Mouse (Mus musculus) stomach, embryonic 15.5 days (tissue): Measurements from ENCODE around the gene Mdc1. TPM values are rescaled to one million over a fixed set of nuclear protein-coding genes. Genes with fewer than 3 reads are reported as not detected.

Source experiments
- ATAC-seq: fragments of 200-750 bp; cut with Nextera tagmentation; 2 replicates; pipeline ENCODE4 v1.8.0; 2017; ENCODE audit warnings: low read depth, moderate number of reproducible peaks, moderate TSS enrichment; ENCODE audit not compliant: insufficient read depth, low FRiP score
- H3K27ac ChIP-seq: fragments of 300-500 bp; sonication (generic); 2 replicates; pipeline ENCODE4 v1.5.1; 2015; ENCODE audit warnings: mild to moderate bottlenecking, inconsistent platforms
- H3K27me3 ChIP-seq: fragments of 300-500 bp; sonication (generic); replicated peaks from 2 replicates; pipeline ENCODE4 v1.6.1; 2015; ENCODE audit warnings: inconsistent platforms
- H3K36me3 ChIP-seq: fragments of 300-500 bp; sonication (generic); 2 replicates; pipeline ENCODE4 v1.6.1; 2015; ENCODE audit warnings: inconsistent platforms
- H3K4me1 ChIP-seq: fragments of 300-500 bp; sonication (generic); 2 replicates; pipeline ENCODE4 v1.6.1; 2015; ENCODE audit warnings: inconsistent platforms
- H3K4me2 ChIP-seq: fragments of 300-500 bp; sonication (generic); 2 replicates; pipeline ENCODE4 v1.6.1; 2015; ENCODE audit warnings: mild to moderate bottlenecking, inconsistent platforms
- H3K4me3 ChIP-seq: fragments of 300-500 bp; sonication (generic); replicated peaks from 2 replicates; pipeline ENCODE4 v1.5.1; 2015; ENCODE audit warnings: inconsistent platforms
- H3K9ac ChIP-seq: fragments of 300-500 bp; sonication (generic); 2 replicates; pipeline ENCODE4 v1.6.1; 2015; ENCODE audit warnings: inconsistent platforms
- H3K9me3 ChIP-seq: fragments of 300-500 bp; sonication (generic); 2 replicates; pipeline ENCODE4 v1.6.1; 2016; ENCODE audit warnings: inconsistent platforms
- WGBS: fragments of 180-500 bp; shearing (Covaris S2); methylation state at CpG from one replicate; pipeline ENCODE4 v1.1.7; 2015; 5-methylcytosine and 5-hydroxymethylcytosine counted together
- polyA plus RNA-seq: library from polyadenylated mRNA; unstranded; fragments of >200 nt; fragmentation: Nextera tagmentation; extraction: Ambion mirVana; gene quantifications from 2 replicates; pipeline ENCODE4 v1.2.1, GENCODE M21; 2015

Mdc1 gene
- polyA plus RNA-seq, 1 experiment from 2014 or later, result 15.2 TPM

- Histone ChIP-seq H3K27me3 (no peaks in the 10 kb centered on the region), H3K9me3 (no peaks in the 10 kb centered on the region), H3K36me3 (0 out of 2 replicates have a peak, but pooled peaks cover 2% of the 10 kb centered on the region), H3K27ac (peak overlapping the region; percentile 98), H3K9ac (no peak overlapping the region), H3K4me2 (peak overlapping the region; percentile 93), H3K4me3 (peak overlapping the region; percentile 57), H3K4me1 (peaks cover 37% of the 10 kb centered on the region)
- 64% methylated on average over 8 of the region's 8 CpGs for whole genome bisulfite sequencing
- ATAC-seq, result no peak
These were observed 29.8 kb downstream of the Mdc1 start for GRCm38 (mm10) chr17:35870884-35871696.

- H3K27me3 ChIP-seq, result no peaks in the 10 kb centered on the region
- 0 out of 2 replicates have a peak, but pooled peaks have one; percentile 50 for ATAC-seq
- H3K4me2 ChIP-seq, result no peak overlapping the region
- 26% methylated on average over 21 of the region's 21 CpGs for WGBS
- 0 out of 2 replicates have a peak, but pooled peaks cover 3% of the 10 kb centered on the region for H3K36me3 ChIP-seq
- peak overlapping the region; percentile 27; the same call in 1 of the 2 replicates for H3K27ac ChIP-seq
- H3K9ac ChIP-seq, result no peak overlapping the region
- no peak overlapping the region for H3K4me3 ChIP-seq
- peaks cover 24% of the 10 kb centered on the region for H3K4me1 ChIP-seq
- no peaks in the 10 kb centered on the region for H3K9me3 ChIP-seq
These were observed 32.6 kb downstream of the Mdc1 start for GRCm38 (mm10) chr17:35873774-35874519.

GRCm38 (mm10) chr17:35874721-35875120, 33.4 kb downstream of the Mdc1 start:
- no peak overlapping the region for H3K4me3 ChIP-seq
- H3K9me3 ChIP-seq, result no peaks in the 10 kb centered on the region
- H3K27ac ChIP-seq, result no peak overlapping the region
- H3K4me1 ChIP-seq, result peaks cover 18% of the 10 kb centered on the region
- no peak for ATAC-seq
- WGBS, result 84% methylated on average over 6 of the region's 6 CpGs
- 0 out of 2 replicates have a peak, but pooled peaks cover 3% of the 10 kb centered on the region for H3K36me3 ChIP-seq
- H3K4me2 ChIP-seq, result no peak overlapping the region
- H3K27me3 ChIP-seq, result no peaks in the 10 kb centered on the region
- no peak overlapping the region for H3K9ac ChIP-seq

GRCm38 (mm10) chr17:35879245-35880057, 38.1 kb downstream of the Mdc1 start, which contains the start of gene Dhx16:
Gene Dhx16 (plus strand): TSS chr17:35879819.
- Histone ChIP-seq H3K9ac (peak within 1 kb of the TSS; percentile 88), H3K27me3 (no peaks in the 10 kb centered on the region), H3K36me3 (peaks cover 28% of the 10 kb centered on the region), H3K27ac (peak within 1 kb of the TSS; percentile 71), H3K9me3 (no peaks in the 10 kb centered on the region), H3K4me3 (peak within 1 kb of the TSS; percentile 85), H3K4me2 (peak within 1 kb of the TSS; percentile 64), H3K4me1 (0 out of 2 replicates have a peak, but pooled peaks cover 9% of the 10 kb centered on the region)
- 5% methylated on average over 66 of the region's 66 CpGs for WGBS
- ATAC-seq, result peak; percentile 93

- Histone ChIP-seq H3K9ac (no peak overlapping the region), H3K4me1 (0 out of 2 replicates have a peak, but pooled peaks cover 9% of the 10 kb centered on the region), H3K27me3 (no peaks in the 10 kb centered on the region), H3K4me3 (no peak overlapping the region), H3K27ac (no peak overlapping the region), H3K9me3 (no peaks in the 10 kb centered on the region), H3K36me3 (peaks cover 45% of the 10 kb centered on the region), H3K4me2 (no peak overlapping the region)
- no peak for ATAC-seq
- WGBS, result 90% methylated on average over 17 of the region's 17 CpGs
These were observed 41.6 kb downstream of the Mdc1 start for GRCm38 (mm10) chr17:35882924-35883323.

GRCm38 (mm10) chr17:35883777-35884176, 42.5 kb downstream of the Mdc1 start:
- no peaks in the 10 kb centered on the region for H3K9me3 ChIP-seq
- no peak overlapping the region for H3K4me2 ChIP-seq
- no peak overlapping the region for H3K9ac ChIP-seq
- no peak overlapping the region for H3K4me3 ChIP-seq
- H3K27me3 ChIP-seq, result no peaks in the 10 kb centered on the region
- WGBS, result 93% methylated on average over 14 of the region's 14 CpGs
- 0 out of 2 replicates have a peak, but pooled peaks cover 9% of the 10 kb centered on the region for H3K4me1 ChIP-seq
- no peak for ATAC-seq
- H3K27ac ChIP-seq, result no peak overlapping the region
- peaks cover 53% of the 10 kb centered on the region for H3K36me3 ChIP-seq

- Histone ChIP-seq H3K4me2 (no peak overlapping the region), H3K36me3 (peaks cover 66% of the 10 kb centered on the region), H3K4me3 (no peak overlapping the region), H3K9me3 (no peaks in the 10 kb centered on the region), H3K27ac (no peak overlapping the region), H3K4me1 (no peaks in the 10 kb centered on the region), H3K9ac (no peak overlapping the region), H3K27me3 (no peaks in the 10 kb centered on the region)
- ATAC-seq, result no peak
- 93% methylated on average over 11 of the region's 17 CpGs for WGBS
These were observed 46.4 kb downstream of the Mdc1 start for GRCm38 (mm10) chr17:35887725-35888124.

- Histone ChIP-seq H3K9me3 (no peaks in the 10 kb centered on the region), H3K27ac (peak within 1 kb of the TSS; percentile 87), H3K27me3 (no peaks in the 10 kb centered on the region), H3K36me3 (peaks cover 14% of the 10 kb centered on the region), H3K4me3 (peak within 1 kb of the TSS; percentile 68), H3K4me1 (peaks cover 15% of the 10 kb centered on the region), H3K4me2 (peak within 1 kb of the TSS; percentile 97), H3K9ac (peak within 1 kb of the TSS; percentile 58)
- WGBS, result under 1% methylated on average over 67 of the region's 86 CpGs
- ATAC-seq, result peak; percentile 92
These were observed 55.7 kb downstream of the Mdc1 start, which contains the start of gene 2310061I04Rik for GRCm38 (mm10) chr17:35896781-35897643. Gene 2310061I04Rik (minus strand): TSS chr17:35897431.

GRCm38 (mm10) chr17:35897644-35898573, 56.6 kb downstream of the Mdc1 start:
- Histone ChIP-seq H3K4me1 (peaks cover 15% of the 10 kb centered on the region), H3K27me3 (no peaks in the 10 kb centered on the region), H3K4me2 (peak overlapping the region; percentile 97), H3K4me3 (peak overlapping the region; percentile 68; the same call in 1 of the 2 replicates), H3K9me3 (no peaks in the 10 kb centered on the region), H3K9ac (no peak overlapping the region), H3K27ac (peak overlapping the region; percentile 49), H3K36me3 (peaks cover 14% of the 10 kb centered on the region)
- ATAC-seq, result peak; percentile 28; the same call in 1 of the 2 replicates
- 40% methylated on average over 23 of the region's 23 CpGs for WGBS

- Histone ChIP-seq H3K4me2 (no peak overlapping the region), H3K4me3 (no peak overlapping the region), H3K27ac (no peak overlapping the region), H3K9me3 (no peaks in the 10 kb centered on the region), H3K36me3 (0 out of 2 replicates have a peak, but pooled peaks cover 10% of the 10 kb centered on the region), H3K9ac (no peak overlapping the region), H3K4me1 (peaks cover 14% of the 10 kb centered on the region), H3K27me3 (no peaks in the 10 kb centered on the region)
- WGBS, result 82% methylated on average over 3 of the region's 3 CpGs
- no peak for ATAC-seq
These were observed 59.3 kb downstream of the Mdc1 start for GRCm38 (mm10) chr17:35900636-35901035.
